Mouse (Mus musculus) stomach, embryonic 16.5 days (tissue): Measurements from ENCODE around the gene Spata25. TPM values are rescaled to one million over a fixed set of nuclear protein-coding genes. Genes with fewer than 3 reads are reported as not detected.

Experiments used
- ATAC-seq: fragments of 200-750 bp; cut with Nextera tagmentation; 2 replicates; pipeline ENCODE4 v1.8.0; 2017; ENCODE audit warnings: moderate number of reproducible peaks, moderate TSS enrichment; ENCODE audit not compliant: insufficient read depth, low FRiP score
- H3K27ac ChIP-seq: fragments of 300-500 bp; sonication (generic); 2 replicates; pipeline ENCODE4 v1.5.1; 2014; ENCODE audit warnings: low read length
- H3K27me3 ChIP-seq: fragments of 300-500 bp; sonication (generic); 2 replicates; pipeline ENCODE4 v1.6.1; 2014; ENCODE audit warnings: low read length, control low read depth, mixed read lengths; ENCODE audit not compliant: control insufficient read depth, insufficient read depth
- H3K36me3 ChIP-seq: fragments of 300-500 bp; sonication (generic); 2 replicates; pipeline ENCODE4 v1.6.1; 2014; ENCODE audit warnings: low read length; ENCODE audit not compliant: control insufficient read depth, insufficient read depth
- H3K4me1 ChIP-seq: fragments of 300-500 bp; sonication (generic); 2 replicates; pipeline ENCODE4 v1.6.1; 2014; ENCODE audit warnings: low read length, control low read depth, mixed read lengths; ENCODE audit not compliant: control insufficient read depth, insufficient read depth
- H3K4me2 ChIP-seq: fragments of 300-500 bp; sonication (generic); 2 replicates; pipeline ENCODE4 v1.6.1; 2014; ENCODE audit warnings: low read depth, low read length, mixed read lengths
- H3K4me3 ChIP-seq: fragments of 300-500 bp; sonication (generic); replicated peaks from 2 replicates; pipeline ENCODE4 v1.5.1; 2014; ENCODE audit warnings: mild to moderate bottlenecking, low read length
- H3K9ac ChIP-seq: fragments of 300-500 bp; sonication (generic); 2 replicates; pipeline ENCODE4 v1.6.1; 2014; ENCODE audit warnings: low read length
- H3K9me3 ChIP-seq: fragments of 300-500 bp; sonication (generic); replicated peaks from 2 replicates; pipeline ENCODE4 v1.6.1; 2016; ENCODE audit warnings: low read length, control low read depth; ENCODE audit not compliant: control insufficient read depth
- WGBS: fragments of 180-500 bp; shearing (Covaris S2); extraction: QIAGEN DNeasy Blood & Tissue Kit; methylation state at CpG from one replicate; pipeline ENCODE4 v1.1.7; 2014; 5-methylcytosine and 5-hydroxymethylcytosine counted together
- polyA plus RNA-seq: library from polyadenylated mRNA; unstranded; fragments of >200 nt; fragmentation: Nextera tagmentation; extraction: Ambion mirVana; gene quantifications from 2 replicates; pipeline ENCODE4 v1.2.1, GENCODE M21; 2015

Gene Spata25
- polyA plus RNA-seq, 1 experiment from 2014 or later = not detected

DNA sequence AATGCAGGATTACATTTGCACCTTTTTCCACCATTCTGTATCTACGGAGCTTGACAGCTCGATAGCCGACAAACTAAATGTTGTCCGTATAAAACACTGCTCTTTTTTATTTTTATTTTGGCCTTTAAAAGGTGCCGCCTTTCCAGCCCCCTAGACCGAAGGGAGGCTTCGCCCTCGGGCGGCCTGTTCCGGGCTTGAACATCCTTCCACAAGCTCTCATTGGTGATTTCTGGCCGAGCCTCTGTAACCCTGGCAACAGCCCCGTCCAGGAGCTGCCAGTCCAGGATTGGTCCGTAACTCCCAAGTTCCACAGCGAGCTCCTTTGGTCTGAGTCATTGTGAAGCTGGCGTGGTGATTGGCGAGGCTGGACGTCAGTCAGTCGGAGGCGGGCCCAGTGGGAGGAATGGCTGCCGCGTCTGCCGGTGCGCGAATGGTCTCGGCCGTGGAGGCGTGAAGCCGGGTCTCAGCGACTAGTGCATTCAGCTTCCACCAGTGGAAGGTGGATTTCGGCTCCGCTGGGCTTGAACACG, 5.6 kb downstream of the Spata25 start, which contains the start of gene Zswim1:
Gene Zswim1, plus strand, starts transcription at position 51 of the 530 bp plus-strand sequence.
- Histone ChIP-seq H3K4me2 (peak within 1 kb of the TSS; percentile 67), H3K4me3 (peak within 1 kb of the TSS; percentile 82), H3K27me3 (no peaks in the 10 kb centered on the region), H3K9me3 (no peaks in the 10 kb centered on the region), H3K36me3 (0 out of 2 replicates have a peak, but pooled peaks cover 5% of the 10 kb centered on the region), H3K9ac (peak within 1 kb of the TSS; percentile 77), H3K4me1 (0 out of 2 replicates have a peak, but pooled peaks cover 13% of the 10 kb centered on the region), H3K27ac (peak within 1 kb of the TSS; percentile 80)
- peak; percentile 100 for ATAC-seq
- WGBS = under 1% methylated on average over 32 of the region's 32 CpGs

DNA sequence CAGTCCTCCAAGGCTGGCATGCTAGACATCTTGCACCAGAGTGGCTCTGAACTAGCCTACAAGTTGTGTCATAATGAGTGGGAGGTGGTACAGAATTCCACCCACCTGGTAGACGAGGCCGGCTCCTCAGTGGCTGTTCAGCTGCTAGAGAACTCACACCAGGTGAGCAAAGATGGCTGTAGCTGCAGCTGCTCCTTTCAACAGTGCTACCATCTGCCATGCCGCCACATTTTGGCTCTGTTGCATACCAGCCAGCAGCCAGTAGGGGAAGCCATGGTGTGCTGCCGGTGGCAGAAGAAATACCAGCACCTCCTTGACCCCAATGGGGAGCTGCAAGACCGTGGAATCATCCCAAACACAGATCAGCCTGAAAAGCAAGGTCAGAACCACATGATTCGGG, 7.3 kb downstream of the Spata25 start:
- H3K27me3 ChIP-seq = no peaks in the 10 kb centered on the region
- H3K4me2 ChIP-seq = no peak overlapping the region
- WGBS = 85% methylated on average over 6 of the region's 6 CpGs
- H3K9ac ChIP-seq = no peak overlapping the region
- H3K4me3 ChIP-seq = no peak overlapping the region
- ATAC-seq = no peak
- no peak overlapping the region for H3K27ac ChIP-seq
- 0 out of 2 replicates have a peak, but pooled peaks cover 15% of the 10 kb centered on the region for H3K4me1 ChIP-seq
- no peaks in the 10 kb centered on the region for H3K9me3 ChIP-seq
- 0 out of 2 replicates have a peak, but pooled peaks cover 5% of the 10 kb centered on the region for H3K36me3 ChIP-seq

DNA sequence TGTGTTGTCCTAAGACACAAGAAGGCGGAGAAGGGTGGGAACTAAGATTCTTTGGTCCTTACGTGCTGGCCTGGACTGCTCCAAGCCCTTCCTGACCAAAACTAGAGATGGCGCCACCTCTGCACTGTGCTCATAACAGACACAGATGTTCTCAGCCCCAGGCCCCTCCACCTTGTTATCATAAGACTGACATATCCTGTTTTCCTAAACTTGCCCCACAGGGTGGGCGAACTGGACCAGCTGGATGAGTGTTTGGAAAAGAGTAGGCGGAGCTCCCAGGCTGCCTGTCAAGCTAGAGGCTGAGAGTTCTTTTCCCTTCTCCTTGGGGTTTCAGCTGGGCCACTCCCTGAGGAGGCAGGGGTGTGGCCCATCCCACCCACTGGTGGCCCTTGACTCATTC, 10.6 kb downstream of the Spata25 start:
- no peak overlapping the region for H3K4me2 ChIP-seq
- H3K4me3 ChIP-seq = no peak overlapping the region
- peak overlapping the region; percentile 7; the same call in 1 of the 2 replicates for H3K27ac ChIP-seq
- no peaks in the 10 kb centered on the region for H3K9me3 ChIP-seq
- no peaks in the 10 kb centered on the region for H3K36me3 ChIP-seq
- H3K9ac ChIP-seq = no peak overlapping the region
- H3K27me3 ChIP-seq = no peaks in the 10 kb centered on the region
- 43% methylated on average over 5 of the region's 5 CpGs for WGBS
- 0 out of 2 replicates have a peak, but pooled peaks cover 11% of the 10 kb centered on the region for H3K4me1 ChIP-seq
- ATAC-seq = no peak

DNA sequence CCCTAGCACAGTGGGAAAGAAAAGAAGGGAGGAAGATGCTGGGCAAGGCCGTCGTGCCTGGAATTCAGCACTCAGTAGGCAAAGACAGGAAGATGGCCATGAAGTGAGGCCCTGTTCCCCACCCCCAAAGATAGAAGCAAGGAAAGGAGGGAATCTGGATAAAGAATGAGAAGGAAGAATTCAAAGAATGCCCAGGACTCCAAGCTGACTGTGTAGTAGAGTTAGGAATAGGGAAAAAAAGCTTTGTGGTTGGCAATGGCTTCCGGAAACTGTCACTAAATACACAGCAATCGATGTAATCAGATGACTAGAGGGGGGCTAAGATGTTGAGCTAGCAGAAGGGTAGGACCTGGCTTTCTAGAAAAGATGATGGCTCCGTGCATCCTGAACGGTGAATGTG, 11.1 kb downstream of the Spata25 start:
- H3K4me3 ChIP-seq = no peak overlapping the region
- H3K9me3 ChIP-seq = no peaks in the 10 kb centered on the region
- H3K36me3 ChIP-seq = no peaks in the 10 kb centered on the region
- H3K4me2 ChIP-seq = no peak overlapping the region
- 0 out of 2 replicates have a peak, but pooled peaks cover 9% of the 10 kb centered on the region for H3K4me1 ChIP-seq
- ATAC-seq = no peak
- H3K27ac ChIP-seq = peak overlapping the region; percentile 7; the same call in 1 of the 2 replicates
- WGBS = 73% methylated on average over 6 of the region's 6 CpGs
- H3K27me3 ChIP-seq = no peaks in the 10 kb centered on the region
- H3K9ac ChIP-seq = no peak overlapping the region

DNA sequence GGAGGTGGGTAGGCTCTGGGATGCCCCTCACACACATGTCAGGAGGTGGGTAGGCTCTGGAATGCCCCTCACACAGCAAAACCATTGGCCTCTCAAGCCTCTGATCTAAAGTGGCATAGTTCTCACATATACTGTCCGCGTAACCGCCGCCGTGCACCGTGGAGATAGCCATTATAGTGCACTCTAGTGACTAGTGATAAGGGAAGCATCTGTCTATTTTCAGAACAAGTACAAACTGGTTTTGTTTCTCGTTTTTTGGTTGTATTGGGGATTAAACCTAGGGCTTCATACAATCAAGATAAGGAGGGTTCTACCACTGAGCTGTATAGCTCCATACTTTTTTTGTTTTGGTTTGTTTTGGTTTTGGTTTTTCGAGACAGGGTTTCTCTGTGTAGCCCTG, 12.5 kb downstream of the Spata25 start:
- H3K27me3 ChIP-seq = no peaks in the 10 kb centered on the region
- WGBS = 91% methylated on average over 8 of the region's 8 CpGs
- no peaks in the 10 kb centered on the region for H3K36me3 ChIP-seq
- H3K9me3 ChIP-seq = no peaks in the 10 kb centered on the region
- no peak overlapping the region for H3K4me2 ChIP-seq
- H3K4me3 ChIP-seq = no peak overlapping the region
- no peak overlapping the region for H3K9ac ChIP-seq
- no peak overlapping the region for H3K27ac ChIP-seq
- ATAC-seq = no peak
- 0 out of 2 replicates have a peak, but pooled peaks cover 7% of the 10 kb centered on the region for H3K4me1 ChIP-seq

DNA sequence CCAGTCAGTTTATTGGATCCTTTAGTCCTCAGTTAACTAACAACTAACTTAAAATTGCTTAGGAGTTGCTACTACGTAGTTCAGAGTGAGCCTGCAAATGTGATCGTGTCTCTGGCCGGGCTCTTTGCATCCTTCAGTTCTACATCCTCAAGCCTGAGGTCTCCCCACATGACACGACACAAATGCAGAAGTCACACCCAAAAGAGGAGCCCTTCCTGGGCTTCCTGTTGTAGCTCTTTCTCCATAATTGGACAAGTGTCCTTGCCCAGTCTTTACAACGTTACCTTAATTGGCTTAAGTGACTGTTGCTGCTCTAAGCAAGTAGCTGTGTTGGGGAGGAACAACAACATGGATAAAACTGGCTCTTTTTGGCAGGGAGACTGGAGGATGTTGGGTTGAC, 13.0 kb downstream of the Spata25 start:
- 0 out of 2 replicates have a peak, but pooled peaks cover 7% of the 10 kb centered on the region for H3K4me1 ChIP-seq
- no peak overlapping the region for H3K4me3 ChIP-seq
- no peak overlapping the region for H3K4me2 ChIP-seq
- no peak overlapping the region for H3K9ac ChIP-seq
- H3K27me3 ChIP-seq = no peaks in the 10 kb centered on the region
- no peaks in the 10 kb centered on the region for H3K9me3 ChIP-seq
- no peak overlapping the region for H3K27ac ChIP-seq
- no peaks in the 10 kb centered on the region for H3K36me3 ChIP-seq
- 80% methylated on average over 5 of the region's 5 CpGs for WGBS
- no peak for ATAC-seq

DNA sequence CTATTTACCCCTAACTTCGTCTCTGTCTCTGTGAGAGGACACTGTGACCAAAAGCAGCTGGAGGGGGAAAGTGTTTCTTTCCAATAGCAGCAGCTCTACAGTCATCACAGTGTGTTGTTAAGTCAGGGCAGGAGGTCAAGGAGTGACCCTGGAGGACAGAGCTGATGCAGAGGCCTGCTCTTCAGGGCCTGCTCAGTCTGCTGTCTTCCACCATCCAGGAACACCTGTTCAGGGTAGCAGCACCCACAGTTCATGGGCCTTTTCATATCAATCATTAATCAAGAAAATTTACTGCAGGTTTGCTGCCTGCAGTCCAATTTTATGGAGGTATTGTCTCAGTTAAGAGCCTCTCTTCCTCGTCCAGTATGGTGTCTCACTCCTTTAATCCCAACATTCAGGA, 14.8 kb downstream of the Spata25 start:
- H3K4me3 ChIP-seq = no peak overlapping the region
- WGBS = 58% methylated on average over 2 of the region's 2 CpGs
- H3K27me3 ChIP-seq = no peaks in the 10 kb centered on the region
- H3K4me2 ChIP-seq = no peak overlapping the region
- ATAC-seq = no peak
- H3K27ac ChIP-seq = no peak overlapping the region
- H3K4me1 ChIP-seq = 0 out of 2 replicates have a peak, but pooled peaks cover 7% of the 10 kb centered on the region
- no peaks in the 10 kb centered on the region for H3K9me3 ChIP-seq
- no peak overlapping the region for H3K9ac ChIP-seq
- 0 out of 2 replicates have a peak, but pooled peaks cover 2% of the 10 kb centered on the region for H3K36me3 ChIP-seq

DNA sequence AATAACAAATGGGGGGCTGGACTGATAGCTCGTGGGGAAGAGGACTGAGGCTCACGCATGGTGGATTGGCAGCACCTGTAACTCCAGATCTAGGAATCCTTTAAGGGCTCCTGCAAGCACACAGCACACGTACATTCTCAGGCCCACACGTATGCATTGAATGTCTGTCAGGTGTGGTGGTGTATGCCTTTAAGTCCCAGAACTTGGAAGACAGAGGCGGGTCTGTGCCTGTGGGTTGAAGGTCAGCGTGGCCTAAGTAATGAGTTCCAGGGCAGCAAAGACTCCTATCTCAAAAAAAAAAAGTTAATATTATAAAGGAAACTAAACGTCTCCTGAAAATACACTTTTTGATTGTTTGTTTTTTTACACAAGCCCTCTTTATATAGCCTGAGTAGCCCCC, 21.7 kb downstream of the Spata25 start:
- H3K27ac ChIP-seq = peak overlapping the region; percentile 4; the same call in 1 of the 2 replicates
- no peak for ATAC-seq

DNA sequence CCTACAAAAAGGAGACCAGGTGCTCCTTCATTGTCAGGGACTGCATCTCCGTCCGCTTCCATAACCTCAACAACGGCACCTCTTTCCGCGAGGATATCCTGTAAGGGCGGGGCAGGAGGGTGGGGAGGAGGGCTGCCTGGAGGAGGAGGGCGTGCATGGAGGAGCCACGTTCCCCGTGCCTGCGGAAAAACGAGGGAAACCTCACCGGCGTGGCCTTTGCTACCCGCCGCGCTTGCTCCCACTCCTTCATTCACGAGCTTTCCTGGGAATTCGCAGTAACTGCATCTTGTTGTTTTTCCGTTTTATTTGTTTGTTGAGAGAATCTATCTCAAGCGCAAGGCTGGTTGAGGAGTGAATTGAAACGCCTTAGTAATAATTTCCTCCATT, 23.0 kb downstream of the Spata25 start:
- WGBS = under 1% methylated on average over 21 of the region's 21 CpGs
- Histone ChIP-seq H3K4me3 (peak overlapping the region; percentile 96), H3K27me3 (no peaks in the 10 kb centered on the region), H3K27ac (peak overlapping the region; percentile 89), H3K36me3 (0 out of 2 replicates have a peak, but pooled peaks cover 4% of the 10 kb centered on the region), H3K4me1 (peaks cover 16% of the 10 kb centered on the region), H3K9ac (peak overlapping the region; percentile 80), H3K4me2 (peak overlapping the region; percentile 74), H3K9me3 (no peaks in the 10 kb centered on the region)
- ATAC-seq = peak; percentile 24

More for the DNA sequence above, 21.7 kb downstream of the Spata25 start:
- H3K9ac ChIP-seq = no peak overlapping the region
- H3K4me3 ChIP-seq = no peak overlapping the region
- peaks cover 16% of the 10 kb centered on the region for H3K4me1 ChIP-seq
- H3K4me2 ChIP-seq = peak overlapping the region; percentile 74; the same call in 1 of the 2 replicates
- 68% methylated on average over 7 of the region's 7 CpGs for WGBS
- H3K9me3 ChIP-seq = no peaks in the 10 kb centered on the region
- no peaks in the 10 kb centered on the region for H3K27me3 ChIP-seq
- H3K36me3 ChIP-seq = 0 out of 2 replicates have a peak, but pooled peaks cover 4% of the 10 kb centered on the region
